Mouse (Mus musculus): ENCODE results near the gene Sema3g. TPM values are rescaled to one million over a fixed set of nuclear protein-coding genes. Genes with fewer than 3 reads are reported as not detected.
A peak's percentile ranks its signal among the peaks of the same experiment; 100 is the strongest.

Sema3g gene
- total RNA-seq, 2 experiments from 2014 or later: 4.9 to 5.5 TPM

DNA sequence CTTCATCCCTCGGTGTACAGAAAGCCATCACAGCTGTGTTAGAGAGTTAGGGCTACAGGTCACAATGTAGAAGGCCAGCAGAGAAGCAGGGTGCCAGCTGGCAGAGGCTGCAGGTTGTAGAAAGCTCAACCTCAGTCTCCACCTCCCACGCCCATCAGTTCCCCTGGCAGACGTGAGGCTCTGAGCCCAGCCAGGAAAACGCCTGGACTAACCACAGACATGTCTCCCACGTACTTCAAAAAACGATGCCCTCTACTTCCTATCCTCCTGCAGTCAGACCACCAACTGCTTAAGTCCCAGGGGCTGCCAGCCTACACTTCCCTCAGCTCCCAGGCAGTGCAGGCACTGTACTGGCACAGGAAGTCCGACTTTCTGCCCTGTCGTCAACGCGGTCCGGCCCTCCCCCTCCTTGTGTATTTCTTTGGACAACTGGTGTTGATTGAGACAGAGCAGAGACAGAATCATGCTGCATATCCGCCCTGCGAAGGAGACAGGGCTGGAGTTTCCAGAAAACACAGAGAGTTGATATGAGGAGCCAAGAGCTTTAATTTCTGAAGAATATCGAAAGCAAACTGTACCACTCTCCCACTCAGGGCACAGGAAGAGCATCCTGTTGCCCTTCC lies 22.7 kb upstream of the Sema3g start:
- intact Hi-C loops (cut with DNase I): loop anchor here (5.0 kb wide), 1 partner anchor 63 kb away; the partner anchor contains the start of gene Nt5dc2
- DNase-seq (ENCODE audit: low spot score in 2 of 2): peak in 1 of 2 experiments; percentile 50

DNA sequence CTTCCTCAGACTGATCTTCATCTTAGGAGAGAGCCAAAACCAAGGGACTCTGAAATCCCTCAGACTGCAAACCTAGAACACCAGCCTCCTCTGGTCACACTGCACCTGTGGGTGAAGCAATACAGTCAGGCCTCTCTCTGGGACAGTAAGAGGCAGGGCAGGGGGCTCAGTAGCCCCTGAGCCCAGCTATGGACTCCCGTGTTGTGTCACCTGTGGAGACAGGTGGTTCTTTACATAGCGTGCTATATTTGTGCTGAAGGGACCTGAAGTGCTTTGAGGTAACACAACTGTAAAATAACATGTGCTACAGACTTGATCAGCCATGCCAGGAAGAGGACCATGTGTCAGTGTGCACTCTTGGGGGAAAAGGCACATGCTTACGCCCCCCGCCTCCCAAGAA lies 22.1 kb upstream of the Sema3g start:
- intact Hi-C loops (cut with DNase I): no loop called here
- no peak for DNase-seq (ENCODE audit: low spot score in 2 of 2)

DNA sequence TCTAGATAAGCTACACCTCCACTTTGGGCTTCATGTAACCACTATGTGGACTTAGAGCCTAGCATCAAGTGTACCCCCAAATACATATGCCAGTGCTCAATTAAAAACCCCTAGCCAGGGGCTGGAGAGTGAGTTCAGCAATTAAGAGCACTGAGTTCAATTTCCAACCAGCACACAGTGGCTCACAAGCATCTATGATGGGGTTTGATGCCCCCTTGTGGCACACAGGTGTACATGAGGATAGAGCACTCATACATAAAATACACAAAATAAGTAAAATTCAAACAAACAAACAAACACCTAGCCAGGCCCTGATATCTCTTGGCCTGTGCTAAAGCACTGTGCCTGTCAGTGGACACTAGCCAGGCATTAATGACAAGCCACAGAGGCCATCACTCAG lies 21.7 kb upstream of the Sema3g start:
- intact Hi-C loops (cut with DNase I): no loop called here
- DNase-seq (ENCODE audit: low spot score in 2 of 2): no peak

DNA sequence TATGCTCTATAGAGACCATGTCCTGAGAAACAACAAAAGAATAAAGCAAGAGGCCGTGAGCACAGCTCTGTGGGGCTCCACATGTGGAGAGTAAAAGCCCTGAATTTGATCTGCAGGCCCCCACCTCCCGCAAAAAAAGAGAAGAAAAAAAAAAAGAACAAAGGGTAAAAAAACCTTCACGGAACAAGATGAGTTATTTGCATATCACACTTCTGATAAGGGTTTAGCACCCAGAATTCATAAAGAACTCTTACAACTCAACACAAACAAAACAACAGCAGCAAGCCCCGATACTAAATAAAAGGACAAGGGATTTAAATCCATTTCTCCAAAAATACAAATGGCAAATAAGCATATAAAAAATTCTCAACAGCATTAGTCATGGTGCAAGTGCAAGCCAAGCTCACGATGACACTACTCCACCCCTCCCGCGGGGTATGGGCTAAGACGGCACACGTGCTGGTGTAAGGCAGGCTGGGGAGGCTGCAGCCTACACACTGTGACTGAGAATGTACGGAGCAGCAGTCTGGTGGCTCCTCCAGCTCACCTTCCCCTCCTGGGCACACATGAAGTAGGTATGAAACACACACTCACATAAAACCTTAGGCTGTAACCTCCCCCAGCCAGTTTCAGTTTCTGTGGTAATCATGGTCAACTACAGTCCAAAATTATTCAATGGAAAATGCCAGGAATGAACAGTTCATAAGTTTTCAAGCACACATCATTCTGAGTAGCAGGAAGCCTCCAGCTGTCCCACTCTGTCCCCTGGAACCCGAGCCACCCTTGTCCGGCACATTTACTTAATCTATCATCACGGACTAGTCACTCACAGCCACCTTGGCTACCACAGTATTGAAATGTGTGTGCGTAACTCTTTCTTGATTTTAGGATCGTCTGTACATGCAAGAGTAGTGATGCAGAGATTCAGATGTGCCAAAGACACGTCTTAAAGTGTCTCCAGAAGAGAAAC lies 19.8 kb upstream of the Sema3g start:
- intact Hi-C loops (cut with DNase I): no loop called here
- DNase-seq (ENCODE audit: low spot score in 2 of 2): peak; percentile 54 to 81

DNA sequence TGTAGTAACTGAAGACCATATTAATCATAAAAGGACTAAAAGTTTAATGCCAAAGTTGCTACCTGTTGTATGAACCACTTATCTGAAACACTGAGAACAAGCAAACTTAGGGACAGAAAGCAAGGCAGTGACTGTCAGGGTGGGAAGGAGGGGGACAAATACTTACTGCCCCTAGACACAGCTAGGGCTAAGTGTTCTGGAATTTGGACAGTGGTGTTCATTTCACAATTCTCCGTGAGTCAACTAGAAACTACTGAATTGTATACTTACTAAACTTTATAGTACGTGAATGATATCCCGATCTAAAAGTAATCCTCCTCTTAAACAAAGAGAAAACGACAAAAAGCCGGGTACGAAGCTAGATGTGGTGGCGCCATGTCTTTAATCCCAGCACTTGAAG lies 18.1 kb upstream of the Sema3g start:
- DNase-seq (ENCODE audit: low spot score in 2 of 2): no peak
- intact Hi-C loops (cut with DNase I): no loop called here

DNA sequence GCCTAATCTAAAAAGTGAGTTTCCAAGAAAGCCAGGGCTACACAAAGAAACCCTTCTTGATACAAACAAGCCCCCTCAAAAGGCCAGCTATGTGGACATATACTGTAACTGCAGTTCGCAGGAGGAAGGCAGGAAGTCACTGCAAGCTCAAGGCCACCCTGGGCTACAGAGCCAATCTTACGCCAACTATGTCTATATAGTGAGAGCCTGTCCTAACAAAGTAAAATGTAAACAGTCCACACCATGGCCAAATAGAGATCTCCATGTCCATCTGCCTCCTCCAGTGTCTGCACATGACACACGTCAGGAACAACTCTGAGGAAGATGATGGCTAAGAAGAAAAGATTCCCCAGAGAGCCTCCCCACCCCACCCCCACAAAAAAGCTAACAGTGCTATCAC lies 17.6 kb upstream of the Sema3g start:
- intact Hi-C loops (cut with DNase I): no loop called here
- DNase-seq (ENCODE audit: low spot score in 2 of 2): no peak

DNA sequence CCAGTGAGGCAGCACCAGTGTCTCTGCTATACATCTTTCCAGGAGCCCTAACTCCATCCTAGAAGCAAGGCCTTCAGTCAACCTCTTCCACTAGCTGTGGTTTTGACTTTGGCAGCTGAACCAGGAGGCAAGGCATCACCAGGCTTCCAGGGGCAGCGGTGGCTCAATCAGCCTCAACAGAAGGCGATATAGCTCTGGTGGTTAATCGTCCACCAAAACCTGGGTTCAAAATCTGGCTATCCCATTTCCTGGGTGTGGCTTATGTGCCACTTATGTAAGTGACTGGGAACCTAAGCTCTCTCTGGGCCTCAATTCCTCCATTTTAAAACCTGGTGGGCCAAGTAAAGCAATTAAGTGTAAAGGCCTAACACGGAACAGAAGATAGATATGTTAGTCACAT lies 12.8 kb upstream of the Sema3g start:
- intact Hi-C loops (cut with DNase I): no loop called here
- peak in 1 of 2 experiments; percentile 33 for DNase-seq (ENCODE audit: low spot score in 2 of 2)

DNA sequence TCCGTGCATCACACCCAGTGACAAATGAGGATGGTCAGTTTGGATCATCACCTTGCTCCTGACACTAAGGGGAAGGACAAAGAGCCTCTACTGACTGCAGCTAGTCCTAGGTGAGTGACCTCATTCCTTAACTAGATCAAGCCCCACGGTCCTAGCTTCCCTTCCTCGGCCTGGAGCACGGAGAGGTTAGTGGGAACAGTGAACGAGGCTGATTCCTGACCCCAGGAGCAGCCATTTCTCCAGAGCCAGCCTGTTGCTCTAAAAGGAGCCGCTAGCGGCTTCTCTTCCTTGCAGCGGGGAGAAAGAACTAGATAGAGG lies 12.5 kb upstream of the Sema3g start:
- intact Hi-C loops (cut with DNase I): no loop called here
- no peak for DNase-seq (ENCODE audit: low spot score in 2 of 2)

DNA sequence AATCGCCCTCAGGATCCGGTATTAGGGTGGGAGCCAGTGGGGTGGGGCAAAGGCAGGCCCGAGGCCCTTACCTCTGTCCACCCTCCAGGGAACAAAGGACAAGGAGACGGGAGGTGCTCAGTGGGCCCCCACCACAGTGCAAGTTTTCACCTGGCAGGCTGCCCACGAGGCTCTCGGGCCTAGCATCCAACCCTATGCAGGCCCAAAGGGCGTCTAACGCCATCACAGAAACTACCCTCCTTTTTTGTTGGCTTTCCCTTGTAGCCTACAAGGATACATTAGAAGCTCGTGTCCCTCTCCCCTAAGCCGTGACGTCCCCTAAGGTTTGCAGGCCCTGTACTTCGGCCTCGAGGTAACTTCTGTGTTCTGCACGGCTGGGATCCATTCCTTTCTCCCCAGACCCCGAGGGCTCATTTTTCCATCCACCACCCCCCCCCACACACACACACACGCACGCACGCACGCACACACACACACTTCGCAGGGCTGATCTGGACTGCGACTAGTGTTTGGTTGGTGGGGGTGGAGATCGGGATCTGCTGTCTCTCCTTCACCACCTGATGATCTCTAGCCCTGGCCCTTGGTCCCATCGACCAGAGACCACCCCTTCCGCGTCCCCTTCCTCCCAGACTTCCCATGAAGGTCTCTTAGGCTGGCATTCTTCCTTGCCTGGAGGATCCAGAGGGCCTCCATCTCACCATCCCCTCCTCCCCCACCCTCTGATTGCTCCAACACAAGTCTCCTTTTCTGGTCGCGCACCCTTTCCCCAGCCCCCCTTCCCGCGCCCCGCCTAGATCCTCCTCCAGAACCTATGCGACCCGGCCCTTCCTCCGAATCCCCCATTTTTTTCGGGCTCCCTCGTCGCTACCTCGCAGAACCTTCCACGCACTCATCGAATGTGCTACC lies 11.8 kb upstream of the Sema3g start:
- peak in 1 of 2 experiments; percentile 47 for DNase-seq (ENCODE audit: low spot score in 2 of 2)
- intact Hi-C loops (cut with DNase I): loop anchor here (1.0 to 2.0 kb wide), 2 partner anchors 45 to 78 kb away; partner anchors contain the start of genes Bap1, Phf7 and Smim4

DNA sequence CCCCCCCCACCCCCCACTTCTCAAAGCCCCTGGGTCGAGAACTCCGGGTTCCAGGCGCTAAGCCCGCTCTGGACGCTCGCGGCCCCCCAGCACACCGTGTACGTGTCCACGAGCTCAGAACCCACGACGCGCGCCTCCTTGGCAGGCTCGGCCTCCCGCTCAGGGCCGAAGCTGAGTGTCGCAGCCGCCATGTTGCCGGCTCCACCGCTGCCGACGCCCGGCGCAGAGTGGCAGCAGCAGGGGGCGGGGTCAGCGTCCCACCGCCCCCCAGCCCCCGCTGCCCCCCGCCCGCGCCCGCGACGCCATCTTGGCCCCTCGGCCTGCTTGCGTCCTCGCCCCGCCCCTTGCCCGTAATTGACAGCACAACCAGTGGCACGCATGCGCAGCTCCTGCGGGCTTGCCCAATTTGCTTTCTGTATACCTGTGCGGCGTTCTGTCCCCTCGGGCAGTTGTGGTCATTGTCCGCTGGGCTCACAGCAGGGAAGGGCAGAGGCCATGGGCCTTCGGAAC lies 11.1 kb upstream of the Sema3g start:
- intact Hi-C loops (cut with DNase I): loop anchor here (1.0 to 2.0 kb wide), 2 partner anchors 44 to 78 kb away; partner anchors contain the start of genes Bap1, Phf7 and Smim4
- DNase-seq (ENCODE audit: low spot score in 2 of 2): peak; percentile 96

DNA sequence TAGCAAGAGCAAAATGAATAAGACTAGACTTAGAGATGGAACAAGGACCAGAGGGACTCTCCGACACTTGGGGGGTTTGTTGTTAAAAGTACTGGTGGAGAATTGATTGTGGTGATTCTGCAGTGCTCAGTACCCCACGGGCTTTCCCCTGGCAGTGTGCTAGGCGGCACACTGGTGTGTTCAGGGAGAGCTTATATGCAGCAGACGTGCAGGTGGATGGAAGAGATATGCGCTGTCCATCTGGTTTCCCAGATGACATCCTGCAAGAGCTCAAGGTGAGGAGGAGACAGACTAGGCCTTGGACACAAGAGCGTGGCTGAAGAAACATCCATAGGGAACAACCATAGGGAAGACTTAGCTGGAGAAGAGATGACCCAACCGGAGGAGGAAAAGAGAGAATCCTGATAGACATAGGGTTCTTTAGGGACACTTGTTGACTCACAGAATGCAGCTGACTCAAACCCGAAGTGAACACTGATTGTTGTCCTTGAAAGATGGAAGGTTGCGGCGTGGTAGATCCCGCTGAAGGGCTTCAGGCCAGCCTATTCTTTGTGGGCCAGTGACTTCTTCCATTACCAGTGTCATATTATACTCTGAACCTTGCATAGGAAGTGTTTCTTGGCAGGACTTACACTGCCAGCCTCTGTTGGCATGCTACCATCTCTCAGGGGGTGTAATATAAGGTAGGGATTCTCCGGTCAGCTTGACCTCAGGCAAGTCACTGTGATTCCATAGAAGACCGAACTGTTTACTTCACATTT lies 10.4 kb upstream of the Sema3g start:
- intact Hi-C loops (cut with DNase I): loop anchor here (2.0 kb wide), 1 partner anchor 44 kb away; the partner anchor contains the start of genes Bap1 and Phf7
- peak in 1 of 2 experiments; percentile 50 for DNase-seq (ENCODE audit: low spot score in 2 of 2)

DNA sequence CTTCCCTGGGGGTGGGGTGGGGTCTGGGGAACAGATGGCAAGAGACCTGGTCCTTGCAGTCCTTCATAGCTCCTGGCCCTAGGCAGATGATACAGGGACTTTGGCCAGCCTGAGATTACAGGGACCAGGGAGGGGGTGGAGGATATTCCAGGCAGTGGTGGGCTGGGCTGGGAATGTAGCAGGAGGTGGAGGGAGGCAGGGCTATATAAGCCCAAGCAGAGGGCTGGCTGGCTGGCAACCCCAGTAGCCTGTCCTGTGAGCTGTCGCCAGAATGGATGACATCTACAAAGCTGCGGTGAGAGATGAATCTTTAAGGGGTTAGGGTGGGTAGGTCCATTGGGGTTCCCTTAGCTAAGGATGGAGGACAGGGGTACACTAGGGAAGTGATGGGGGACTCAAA lies 9.6 kb upstream of the Sema3g start, which contains the start of gene Tnnc1:
Tnnc1 (plus strand) TSS at position 229 of the 400 bp plus-strand sequence.
- intact Hi-C loops (cut with DNase I): no loop called here
- DNase-seq (ENCODE audit: low spot score in 2 of 2): no peak

DNA sequence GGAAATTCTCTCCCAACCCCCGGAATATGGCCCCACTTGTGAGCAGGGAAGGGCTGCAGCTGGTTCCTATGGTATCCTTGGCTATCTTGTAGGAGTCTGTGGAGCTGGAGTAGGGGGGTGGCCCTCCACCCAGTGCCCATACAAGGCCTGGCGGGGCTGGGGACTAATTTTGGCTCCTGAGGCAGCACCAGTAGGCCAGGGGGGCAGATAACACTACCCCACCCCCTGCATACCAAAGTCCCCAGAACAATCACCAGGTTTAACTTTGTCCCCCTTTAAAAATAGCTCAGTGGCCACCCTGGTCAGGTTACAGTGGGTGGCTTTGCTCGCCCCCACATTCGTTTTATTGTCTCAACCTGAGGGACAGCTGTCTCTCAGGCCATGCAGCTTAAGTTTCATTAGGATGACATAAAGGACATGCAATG lies 8.5 kb upstream of the Sema3g start:
- intact Hi-C loops (cut with DNase I): no loop called here
- DNase-seq (ENCODE audit: low spot score in 2 of 2): no peak

DNA sequence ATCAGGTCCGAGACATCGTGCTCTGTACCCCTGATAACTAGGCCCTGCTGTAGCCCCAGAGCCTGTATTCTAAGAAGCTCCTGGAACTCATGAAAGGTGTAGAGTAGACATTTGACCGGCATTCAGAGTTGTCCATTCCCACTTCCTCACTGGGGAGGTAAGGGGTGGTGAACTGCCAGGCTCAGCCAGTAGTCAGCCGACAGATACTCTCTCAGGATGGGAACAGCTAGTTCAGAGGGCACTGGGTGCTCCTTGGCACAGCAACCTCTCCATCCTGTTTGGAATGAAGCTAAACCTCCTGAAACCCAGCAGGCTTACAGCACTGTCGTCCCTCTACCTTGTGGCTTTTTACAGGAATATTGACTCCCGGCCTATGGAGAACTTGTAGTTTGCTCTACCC lies 5.8 kb upstream of the Sema3g start:
- intact Hi-C loops (cut with DNase I): no loop called here
- DNase-seq (ENCODE audit: low spot score in 2 of 2): no peak

DNA sequence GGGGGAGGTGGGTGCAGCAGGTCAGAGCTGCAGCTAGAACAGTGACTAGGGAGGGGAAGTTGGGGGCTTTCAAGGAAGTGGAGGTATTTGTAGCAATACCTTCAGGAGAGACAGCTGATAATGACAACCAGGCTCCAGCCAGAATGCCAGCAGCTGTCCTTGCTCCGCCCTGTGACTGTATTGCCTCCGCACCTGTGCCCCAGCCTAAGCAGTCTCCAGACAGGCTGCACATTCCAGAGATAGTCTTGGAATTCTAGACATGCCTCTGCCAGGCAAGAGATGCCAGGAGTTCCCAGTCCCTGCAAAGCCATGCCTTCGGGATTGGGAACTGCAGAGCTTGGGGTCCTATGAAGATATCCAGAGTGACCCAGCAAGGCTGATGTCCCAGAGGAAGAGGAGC lies 5.2 kb upstream of the Sema3g start:
- intact Hi-C loops (cut with DNase I): no loop called here
- no peak for DNase-seq (ENCODE audit: low spot score in 2 of 2)

DNA sequence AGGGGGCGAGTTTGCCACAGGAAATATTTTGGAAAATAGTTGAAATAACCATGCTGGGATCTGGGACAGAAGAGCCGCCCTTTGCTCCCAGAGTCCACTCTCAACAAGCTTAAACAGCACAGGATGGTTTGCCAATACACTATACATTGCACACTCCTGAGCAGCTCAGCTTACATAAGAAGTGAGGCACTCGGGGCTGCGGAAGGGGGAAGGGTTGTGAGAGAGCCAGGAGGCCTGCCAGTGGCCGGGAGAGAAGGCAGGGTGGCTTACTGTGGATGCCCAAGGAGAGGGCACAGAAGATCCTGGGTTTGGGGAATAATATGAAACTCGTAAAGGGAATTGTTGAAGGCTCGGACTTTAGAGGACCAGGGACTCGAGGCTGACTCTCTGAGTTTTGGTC lies 3.8 kb upstream of the Sema3g start:
- intact Hi-C loops (cut with DNase I): no loop called here
- DNase-seq (ENCODE audit: low spot score in 2 of 2): no peak

DNA sequence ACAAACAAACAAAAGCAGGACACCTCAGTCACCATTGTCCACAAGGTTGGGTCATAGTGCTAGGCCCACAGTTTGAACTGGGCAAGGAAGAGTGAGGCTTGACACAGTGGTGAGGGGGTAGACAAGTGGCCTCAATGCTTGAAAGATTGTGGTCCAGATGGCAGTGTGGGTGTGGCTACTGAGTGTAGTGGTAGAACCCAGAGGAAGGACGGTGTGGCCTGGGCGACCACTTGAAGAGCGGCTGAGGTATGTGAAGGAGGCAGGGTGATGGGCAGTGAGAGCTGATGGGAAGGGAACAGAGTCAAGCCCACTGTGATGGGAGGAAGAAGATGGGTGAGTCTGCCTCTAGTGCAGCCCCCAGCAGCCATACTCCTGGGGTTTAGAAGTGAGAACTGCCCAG lies 3.0 kb upstream of the Sema3g start:
- intact Hi-C loops (cut with DNase I): loop anchor here (1.0 to 5.0 kb wide), 3 partner anchors 20 to 123 kb away; partner anchors contain the start of genes Capn7 and Dnah1
- DNase-seq (ENCODE audit: low spot score in 2 of 2): no peak

DNA sequence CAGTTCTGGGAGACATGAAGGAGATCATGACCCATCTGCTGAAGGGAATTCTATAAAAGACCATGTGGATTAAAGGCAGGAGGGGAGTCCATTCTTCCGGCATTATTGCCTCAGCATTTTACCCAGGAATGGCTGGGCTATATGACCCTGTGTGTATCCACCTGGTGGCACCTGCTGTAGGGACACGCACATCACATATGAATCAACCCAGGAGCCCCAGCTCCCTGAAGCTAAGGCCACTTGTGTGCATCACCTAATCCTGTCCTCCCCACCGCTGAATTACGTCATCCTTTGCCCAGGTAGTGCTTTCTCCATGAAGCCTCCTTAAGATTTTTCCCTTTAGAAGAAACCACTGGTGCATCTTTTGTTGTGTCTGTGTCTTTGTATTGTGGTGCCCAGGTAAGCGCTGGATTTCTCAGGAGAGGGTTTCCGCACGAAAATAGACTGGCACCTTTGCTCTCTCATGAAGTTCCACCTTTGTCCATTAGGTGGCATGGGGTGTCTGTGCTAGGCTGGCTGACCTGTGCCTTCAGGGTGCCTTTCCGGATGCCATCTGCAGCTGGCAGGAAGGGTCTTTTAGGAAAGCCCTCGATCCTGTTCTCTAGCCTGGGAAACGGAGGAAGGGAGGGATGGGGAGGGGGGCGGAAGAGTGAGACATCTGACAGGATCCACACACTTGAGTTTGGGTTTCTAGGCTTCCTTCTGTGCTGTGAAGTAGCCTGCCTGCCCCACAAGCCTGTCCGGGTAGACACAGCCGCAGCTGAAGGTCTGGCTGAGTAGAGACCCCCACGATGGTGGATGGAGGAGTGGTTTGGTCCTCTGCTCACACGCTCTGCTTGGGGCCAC lies 2.3 kb upstream of the Sema3g start:
- DNase-seq (ENCODE audit: low spot score in 2 of 2): peak; percentile 56 to 59
- intact Hi-C loops (cut with DNase I): loop anchor here (1.0 to 5.0 kb wide), 4 partner anchors 16 to 122 kb away; partner anchors contain the start of genes Capn7 and Dnah1
